Mouse (Mus musculus) embryonic fibroblast, embryonic 13.5 days (primary cell): Measurements from ENCODE around the gene Gnpat.

Source experiments
- CTCF ChIP-seq: IDR thresholded peaks from 2 replicates; pipeline ENCODE4 v1.5.1; 2011; ENCODE audit warnings: mild to moderate bottlenecking, control low read depth, low read length, moderate library complexity, borderline replicate concordance; ENCODE audit not compliant: insufficient read depth
- POLR2A ChIP-seq: IDR thresholded peaks from 2 replicates; pipeline ENCODE4 v1.6.1; 2011; ENCODE audit warnings: low read depth, mild to moderate bottlenecking, control low read depth, low read length, moderate library complexity

- no peak for TF ChIP-seq CTCF
- TF ChIP-seq POLR2A: no peak
Observed at GRCm38 (mm10) chr8:124837956-124838355, 24.9 kb upstream of the Gnpat start.
